Mouse (Mus musculus) urinary bladder, postnatal 14 days (tissue): ENCODE measurements around the gene Gm42957.
"Not testable (repeated sequence)": the region's sequence is repeated elsewhere in the genome, so short reads cannot be mapped to it uniquely, and the experiment has no call there.

ENCODE experiments used
- DNase-seq: peaks from one replicate; pipeline ENCODE4 v3.0.0; 2021; ENCODE audit warnings: low spot score

Gene Gm42957

DNA sequence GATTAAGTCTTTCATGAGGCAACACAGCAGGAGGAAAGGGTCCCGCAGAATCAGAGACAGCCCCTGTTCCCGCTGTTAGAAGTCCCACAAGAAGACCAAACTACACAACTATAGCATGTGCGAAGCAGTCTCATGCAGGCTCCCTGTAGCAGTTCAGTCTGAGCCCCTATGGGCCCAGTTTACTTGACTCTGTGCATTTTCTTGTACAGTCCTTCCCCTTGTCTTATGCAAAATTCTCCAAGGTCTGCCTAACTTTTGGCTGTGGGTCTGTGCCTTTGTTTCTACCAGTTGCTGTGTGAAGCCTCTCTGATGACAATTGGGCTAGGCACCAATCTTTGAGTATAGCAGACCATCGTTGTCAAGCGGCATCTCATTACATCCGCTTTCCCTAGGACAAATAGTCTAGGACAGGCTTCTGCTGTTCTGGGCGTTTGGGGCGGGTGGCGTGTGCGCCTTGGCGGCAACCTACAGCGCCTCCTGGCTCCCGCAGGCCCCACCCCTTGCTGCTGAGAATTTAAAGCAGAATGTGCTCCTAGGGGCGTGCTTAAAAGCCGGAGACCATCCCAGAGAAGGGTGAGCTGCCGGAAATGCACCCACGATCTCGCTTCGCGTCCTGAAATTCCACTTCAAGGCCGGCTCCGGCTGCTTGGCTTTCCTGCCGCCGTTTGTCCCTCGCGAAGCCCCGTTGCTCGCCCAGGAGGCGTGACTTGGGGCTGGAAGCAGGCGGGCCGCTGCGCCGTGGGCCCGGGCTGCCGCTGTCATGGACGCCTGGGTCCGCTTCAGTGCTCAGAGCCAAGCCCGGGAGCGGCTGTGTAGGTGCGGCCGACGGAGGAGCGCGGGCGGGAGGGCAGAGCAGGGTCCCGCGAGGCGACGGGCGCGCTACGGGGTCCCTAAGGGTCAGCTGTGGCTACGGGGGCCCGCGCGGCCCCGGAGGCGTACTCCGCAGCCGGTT lies at the start of gene Gm42957, which contains the start of gene Pex11b:
Gene Gm42957, plus strand, starts transcription at position 547 of the 952 bp plus-strand sequence.
Gene Pex11b, plus strand, starts transcription at position 449 of the 952 bp plus-strand sequence.
- peak; percentile 90 for DNase-seq

DNA sequence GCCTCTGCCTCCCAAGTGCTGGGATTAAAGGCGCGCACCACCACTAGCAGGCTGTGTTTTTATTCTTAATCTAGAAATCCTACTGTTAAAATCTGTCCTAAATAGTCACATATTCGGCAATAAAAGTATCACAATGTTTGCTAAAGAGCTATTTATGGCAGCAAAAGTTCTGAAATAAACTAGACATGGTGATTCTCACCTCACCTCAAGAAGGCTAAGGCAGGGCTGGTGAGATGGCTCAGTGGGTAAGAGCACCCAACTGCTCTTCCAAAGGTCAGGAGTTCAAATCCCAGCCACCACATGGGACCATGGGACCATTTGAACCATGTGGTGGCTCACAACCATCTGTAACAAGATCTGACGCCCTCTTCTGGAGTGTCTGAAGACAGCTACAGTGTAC lies 44.6 kb upstream of the Gm42957 start:
- DNase-seq: no peak

DNA sequence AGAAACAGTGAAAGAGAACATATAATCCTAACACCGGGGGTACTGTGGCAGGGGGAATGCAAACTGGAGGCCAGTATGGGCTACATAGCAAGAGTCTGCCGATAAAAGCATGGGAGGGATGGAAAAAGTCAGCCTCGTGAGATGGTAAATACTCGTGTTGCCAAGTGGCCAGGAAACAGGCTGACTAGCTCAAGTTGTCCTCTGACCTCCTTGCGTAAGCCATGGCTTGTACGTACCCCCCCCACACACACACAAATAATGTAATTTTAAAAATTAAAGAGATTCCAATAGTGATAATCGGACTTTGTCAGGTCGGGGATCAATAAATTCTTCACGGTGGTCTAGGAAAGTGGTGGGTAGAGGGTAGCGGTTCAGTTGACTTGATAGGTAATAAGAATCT lies 41.9 kb upstream of the Gm42957 start:
- no peak for DNase-seq

DNA sequence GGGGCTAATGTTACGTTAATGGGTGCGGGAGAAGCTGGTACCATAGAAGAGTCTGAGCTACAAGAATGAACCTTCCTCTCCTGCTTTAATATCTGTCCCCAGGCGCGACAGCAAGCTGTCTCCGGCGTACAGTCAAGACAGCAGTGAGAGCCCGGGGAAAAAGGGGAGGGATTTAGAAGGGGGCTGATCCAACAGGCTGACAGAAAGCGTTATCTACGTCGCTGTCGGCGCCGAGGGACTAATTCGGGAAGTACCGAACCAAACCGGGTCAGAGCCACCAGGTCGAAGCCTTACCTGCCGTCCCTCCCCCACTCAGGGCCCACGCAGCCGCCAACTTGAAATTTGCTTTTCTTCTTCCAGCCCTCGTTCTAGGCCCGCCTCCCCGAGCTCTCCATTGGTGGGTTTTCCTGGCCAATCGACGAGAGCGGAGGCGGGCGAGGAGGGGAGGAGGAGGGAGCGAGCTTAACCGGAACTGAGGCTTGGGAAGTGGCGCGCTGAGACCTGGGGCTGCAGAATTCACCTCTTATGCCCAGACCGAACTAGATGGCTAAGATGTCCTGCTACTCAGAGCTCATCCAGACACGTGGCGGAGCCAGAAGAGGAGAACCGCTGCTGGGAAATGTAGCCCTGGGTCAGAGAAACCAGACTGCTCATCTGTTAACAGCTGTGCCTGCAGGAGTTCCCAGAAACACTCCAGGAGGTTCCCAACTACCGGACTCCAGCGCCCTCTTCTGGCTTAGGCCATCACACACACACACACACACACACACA lies 41.3 kb upstream of the Gm42957 start, which contains the start of gene Polr3gl:
Gene Polr3gl, minus strand, starts transcription at position 392 of the 771 bp plus-strand sequence.
- peak; percentile 95 for DNase-seq

DNA sequence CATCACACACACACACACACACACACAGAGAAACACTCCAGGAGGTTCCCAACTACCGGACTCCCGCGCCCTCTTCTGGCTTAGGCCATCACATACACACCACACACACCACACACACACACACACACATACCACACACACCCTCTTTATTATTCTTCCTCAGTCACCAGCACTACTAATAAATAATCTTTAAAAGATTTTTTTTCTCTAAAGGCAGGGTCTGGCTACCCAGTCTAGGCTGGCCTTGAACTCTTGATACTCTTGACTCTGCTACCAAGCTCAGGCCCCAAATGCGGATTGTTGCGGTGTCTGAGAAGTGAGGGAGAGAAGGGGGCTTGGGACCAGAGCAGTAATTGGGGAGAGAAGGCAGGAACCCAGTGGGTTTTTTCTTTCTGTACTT lies 40.4 kb upstream of the Gm42957 start:
- DNase-seq: no peak

DNA sequence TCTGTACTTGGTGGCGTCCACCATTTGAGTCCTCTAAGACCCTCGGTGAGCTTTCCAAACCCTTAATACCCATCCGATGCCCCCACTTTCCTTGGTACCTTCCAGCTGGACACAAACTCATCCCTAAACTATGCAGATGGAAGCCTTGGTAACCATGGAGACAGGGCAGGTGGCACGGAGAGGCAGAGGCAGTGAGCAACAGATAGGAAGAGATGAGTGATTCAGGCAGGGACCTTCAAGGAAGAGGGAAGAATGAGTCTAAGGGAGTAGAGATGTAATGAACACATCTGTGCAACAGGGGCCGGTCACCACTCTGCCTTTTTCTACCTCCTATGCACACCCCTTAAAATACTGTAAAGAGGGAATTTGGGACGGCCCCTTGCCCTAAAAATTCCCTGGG lies 39.6 kb upstream of the Gm42957 start:
- DNase-seq: no peak

DNA sequence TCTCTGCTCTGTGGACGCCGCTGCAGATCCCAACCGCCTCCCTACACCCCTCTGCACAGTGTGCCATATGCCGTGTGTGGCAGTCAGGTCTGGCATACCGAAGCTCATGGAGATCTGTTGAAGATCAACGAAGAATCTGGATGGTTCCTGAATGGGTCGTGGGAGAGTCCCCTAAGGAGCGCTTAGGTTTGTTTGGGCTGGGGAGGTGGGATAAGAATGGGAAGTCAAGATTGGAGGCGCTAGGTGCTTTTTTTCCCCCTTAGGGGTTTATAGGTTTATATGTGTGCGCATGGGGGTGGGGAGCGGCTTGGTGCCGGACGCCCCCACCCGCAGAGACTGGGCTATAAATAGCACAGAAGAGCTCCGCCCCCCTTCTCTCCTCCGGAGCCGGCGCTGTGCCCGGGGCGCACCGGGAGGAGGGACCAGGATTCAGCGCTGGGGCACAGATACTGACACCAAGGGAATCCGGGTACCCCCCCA lies 39.0 kb upstream of the Gm42957 start, which contains the start of gene Ankrd34a:
Gene Ankrd34a, plus strand, starts transcription at position 409 of the 480 bp plus-strand sequence.
- DNase-seq: no peak

DNA sequence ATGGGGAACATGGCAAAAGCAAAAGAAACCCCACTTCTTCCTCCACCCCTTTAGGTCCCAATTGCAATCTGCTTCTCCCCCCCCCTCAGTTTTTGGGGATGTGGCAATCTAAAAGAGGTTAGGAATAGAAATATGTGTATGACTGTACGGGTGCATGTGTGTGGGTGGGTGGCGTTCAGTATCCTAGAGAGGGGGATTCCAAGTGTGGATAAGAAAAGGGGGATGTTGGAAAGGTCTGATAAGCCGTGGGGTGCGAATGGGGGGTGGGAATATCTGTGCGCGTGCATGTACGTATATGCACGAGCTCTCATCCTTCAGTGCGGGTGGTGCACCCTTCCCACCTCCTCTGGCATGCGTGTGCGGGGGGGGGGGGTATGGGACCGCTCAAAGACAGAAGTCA lies 38.4 kb upstream of the Gm42957 start:
- DNase-seq: no peak

DNA sequence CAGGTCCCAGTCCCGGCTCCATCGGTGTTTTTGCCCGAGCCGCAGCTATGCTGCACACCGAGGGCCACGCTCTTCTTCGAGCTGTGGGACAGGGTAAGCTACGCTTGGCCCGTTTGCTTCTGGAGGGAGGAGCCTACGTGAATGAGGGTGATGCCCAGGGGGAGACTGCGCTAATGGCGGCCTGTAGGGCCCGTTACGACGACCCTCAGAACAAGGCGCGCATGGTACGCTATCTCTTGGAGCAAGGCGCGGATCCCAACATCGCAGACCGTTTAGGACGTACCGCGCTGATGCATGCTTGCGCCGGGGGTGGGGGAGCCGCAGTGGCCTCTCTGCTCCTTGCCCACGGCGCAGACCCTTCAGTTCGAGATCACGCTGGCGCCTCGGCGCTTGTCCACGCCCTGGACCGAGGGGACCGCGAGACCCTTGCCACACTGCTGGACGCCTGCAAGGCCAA lies 37.8 kb upstream of the Gm42957 start:
- DNase-seq: no peak

DNA sequence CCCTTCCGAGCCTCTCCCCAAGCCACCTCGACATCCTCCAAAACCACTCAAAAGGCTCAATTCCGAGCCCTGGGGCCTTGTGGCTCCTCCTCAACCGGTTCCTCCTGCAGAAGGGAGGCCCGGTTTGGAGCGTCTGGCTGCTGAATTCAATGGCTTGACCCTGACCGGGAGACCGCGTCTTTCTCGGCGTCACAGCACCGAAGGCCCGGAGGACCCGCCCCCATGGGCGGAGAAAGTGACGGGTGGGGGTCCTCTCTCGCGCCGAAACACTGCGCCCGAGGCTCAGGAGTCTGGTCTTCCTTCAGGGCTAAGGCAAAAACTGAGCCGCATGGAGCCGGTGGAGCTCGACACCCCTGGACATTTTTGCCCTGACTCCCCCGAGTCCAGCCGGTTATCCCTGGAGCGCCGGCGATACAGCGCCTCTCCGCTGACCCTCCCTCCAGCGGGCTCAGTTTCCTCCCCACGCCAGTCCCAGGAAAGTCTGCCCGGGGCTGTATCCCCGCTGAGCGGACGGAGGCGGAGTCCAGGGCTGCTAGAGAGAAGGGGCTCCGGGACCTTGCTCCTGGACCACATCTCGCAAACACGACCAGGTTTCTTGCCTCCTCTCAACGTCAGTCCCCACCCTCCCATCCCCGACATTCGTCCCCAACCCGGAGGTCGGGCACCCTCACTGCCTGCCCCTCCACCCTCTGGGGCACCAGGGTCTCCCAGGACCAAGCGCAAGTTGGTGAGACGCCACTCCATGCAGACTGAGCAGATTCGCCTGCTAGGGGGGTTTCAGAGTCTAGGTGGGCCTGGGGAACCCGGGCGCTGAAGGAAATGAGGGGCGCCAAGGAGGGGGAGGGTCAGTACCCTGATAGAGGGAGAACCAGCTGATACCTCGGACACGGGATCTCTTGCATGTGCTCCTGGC lies 36.9 kb upstream of the Gm42957 start:
- DNase-seq: peak; percentile 66

DNA sequence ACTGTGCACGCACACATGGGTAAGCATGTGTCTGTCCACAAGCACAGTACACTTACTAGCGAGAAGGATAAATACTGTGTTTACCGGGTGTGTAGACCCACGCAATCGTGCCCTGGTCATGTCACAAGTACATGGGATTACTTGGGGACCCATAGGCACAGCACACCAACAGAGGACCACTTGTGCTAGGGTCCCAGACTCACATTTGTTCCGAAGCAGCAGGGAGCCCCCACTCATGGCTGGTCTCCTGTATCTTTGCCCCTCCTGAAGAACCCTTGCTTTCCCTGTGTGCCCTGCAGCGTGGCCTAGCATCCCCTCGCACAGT lies 36.2 kb upstream of the Gm42957 start:
- no peak for DNase-seq

DNA sequence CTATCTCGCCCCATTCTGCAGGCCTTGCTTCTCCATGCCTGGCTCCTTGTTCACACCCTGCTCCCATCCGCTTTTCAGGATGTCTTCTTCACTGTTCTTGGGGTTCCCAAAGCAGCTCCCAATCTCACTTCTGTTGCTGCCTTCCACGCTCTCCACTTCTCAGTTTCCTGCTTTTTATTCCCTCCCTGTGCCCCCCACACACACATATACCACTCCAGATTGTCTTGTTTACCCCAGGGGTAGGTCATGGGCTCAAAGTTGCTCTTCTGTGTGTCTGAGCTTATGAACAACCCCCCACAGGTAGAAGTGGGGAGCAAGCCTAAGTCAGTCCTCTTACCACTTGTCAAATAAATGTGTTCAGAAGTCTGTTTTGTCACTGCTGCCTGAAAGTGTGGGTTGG lies 35.9 kb upstream of the Gm42957 start:
- no peak for DNase-seq

DNA sequence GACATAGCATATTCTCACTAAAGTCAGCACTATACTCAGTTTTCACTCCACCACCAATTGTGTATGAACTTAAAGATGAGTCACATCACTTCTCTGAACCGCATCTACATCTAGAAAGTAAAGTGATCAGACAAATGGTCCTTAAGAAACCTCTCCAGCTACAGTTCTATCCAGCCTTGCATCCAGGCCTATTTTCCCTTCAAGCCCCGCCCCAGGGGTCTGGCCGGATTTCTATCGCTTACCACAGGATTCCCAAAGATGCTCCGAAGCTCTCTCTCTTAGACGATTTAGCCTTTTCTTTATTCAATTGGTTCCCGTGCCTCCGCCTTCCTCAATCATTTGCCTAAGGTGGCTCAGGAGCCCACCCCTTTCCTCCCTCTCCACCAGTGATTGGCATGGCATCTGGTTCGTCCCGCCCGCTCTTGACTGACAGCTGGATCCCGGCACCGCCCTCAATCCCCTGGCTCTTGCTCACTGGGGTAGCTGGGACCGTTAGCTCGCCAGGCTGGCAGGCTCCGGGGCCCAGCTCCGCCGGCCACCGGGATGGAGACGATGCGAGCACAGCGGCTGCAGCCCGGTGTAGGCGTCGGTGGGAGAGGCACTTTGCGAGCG lies 34.5 kb upstream of the Gm42957 start, which contains the start of gene Lix1l:
Gene Lix1l, plus strand, starts transcription at position 511 of the 612 bp plus-strand sequence.
- DNase-seq: peak; percentile 91

DNA sequence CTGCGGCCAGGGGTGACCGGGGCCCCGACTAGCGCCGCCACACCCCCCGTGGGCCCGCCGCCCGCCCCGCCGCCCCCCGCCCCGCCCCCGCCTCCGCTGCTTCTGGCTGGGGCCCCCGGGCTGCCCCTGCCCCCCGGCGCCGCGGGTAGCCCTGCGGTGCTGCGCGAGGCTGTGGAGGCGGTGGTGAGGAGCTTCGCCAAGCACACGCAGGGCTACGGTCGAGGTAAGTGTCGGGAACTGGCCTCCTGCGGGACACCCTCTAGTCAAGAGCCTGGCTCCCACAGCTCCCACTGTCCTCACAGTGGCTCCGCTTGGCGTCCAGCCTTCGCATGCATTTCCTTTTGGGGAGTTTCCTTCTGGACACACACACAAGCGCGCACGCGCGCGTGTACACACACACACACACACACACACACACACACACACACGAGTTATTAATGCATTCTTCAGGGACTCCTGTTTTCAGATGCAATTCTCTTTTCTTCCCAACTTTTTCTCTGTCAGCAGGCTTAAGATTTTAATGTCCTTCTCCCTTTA lies 34.0 kb upstream of the Gm42957 start:
- peak; percentile 79 for DNase-seq

DNA sequence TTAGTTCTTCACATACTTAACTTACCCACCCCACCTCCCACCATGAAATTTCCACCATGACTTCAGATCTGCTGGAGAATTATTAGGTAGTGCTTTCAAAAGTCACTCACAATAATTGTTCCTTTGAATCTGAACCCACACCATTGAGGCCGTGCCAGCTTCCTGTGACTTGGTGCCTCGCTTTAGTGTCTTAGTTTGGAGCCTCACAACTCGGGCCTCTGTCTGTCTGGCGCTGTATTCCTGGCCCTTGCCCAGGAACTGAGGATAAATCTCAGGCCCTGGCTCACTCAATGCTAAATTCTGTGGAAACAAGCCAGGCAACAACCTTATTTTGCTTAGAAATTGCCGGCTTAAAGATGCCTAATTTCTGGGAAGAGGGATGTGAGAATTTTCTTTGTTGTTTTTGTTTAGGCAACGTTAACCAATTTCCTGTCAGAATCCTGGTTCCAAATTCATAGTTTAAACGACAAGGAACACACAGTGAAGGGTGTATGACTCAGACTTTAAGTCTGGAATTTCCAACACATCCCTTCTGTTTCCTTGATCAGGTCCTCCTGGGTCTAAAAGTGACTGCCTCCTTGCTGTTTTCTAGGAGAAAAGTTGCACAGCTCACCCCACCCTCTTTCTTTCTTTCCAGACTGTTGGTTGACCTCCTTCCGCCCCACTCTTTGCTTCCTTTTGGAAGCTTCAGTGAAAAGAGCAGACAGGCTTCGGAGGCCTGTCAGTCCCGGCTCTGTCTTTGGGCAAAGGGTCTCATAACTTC lies 33.2 kb upstream of the Gm42957 start:
- DNase-seq: peak; percentile 51

DNA sequence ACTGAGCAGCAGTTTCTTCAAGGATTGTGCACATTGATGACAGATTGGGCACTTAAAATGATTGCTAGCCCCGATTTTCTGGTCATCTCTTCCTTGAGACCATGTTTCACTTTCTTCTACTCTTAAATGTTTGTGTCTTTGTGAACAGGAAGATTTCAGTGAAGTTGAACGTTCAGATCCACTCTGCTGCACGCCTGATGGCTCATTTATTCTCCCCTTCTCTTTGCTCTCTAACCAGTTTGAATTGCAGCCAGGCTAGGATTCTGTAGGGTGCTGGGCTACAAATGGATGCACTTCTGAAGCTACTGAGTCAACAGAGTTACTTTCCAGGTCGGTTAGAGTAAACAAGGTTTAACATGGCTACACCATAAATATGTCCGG lies 32.6 kb upstream of the Gm42957 start:
- no peak for DNase-seq

DNA sequence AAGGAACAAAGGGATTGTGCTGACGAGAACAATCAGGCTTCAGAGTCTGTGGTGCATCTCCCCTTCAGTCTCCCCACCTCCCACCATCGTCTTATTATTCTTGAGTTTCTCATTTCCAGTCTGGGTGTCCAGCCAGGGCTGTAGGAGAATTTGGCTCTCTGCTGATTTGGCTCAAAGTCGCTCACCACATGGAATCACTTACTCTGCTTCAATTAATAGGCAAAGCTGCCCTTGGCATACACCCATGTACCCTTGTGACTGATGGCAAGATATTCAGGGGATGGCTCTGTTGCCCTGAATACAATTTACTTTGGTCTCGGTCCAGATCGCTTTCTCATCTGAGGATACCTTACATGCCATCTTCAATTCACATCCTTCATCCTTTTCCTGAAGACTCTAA lies 32.0 kb upstream of the Gm42957 start:
- no peak for DNase-seq

DNA sequence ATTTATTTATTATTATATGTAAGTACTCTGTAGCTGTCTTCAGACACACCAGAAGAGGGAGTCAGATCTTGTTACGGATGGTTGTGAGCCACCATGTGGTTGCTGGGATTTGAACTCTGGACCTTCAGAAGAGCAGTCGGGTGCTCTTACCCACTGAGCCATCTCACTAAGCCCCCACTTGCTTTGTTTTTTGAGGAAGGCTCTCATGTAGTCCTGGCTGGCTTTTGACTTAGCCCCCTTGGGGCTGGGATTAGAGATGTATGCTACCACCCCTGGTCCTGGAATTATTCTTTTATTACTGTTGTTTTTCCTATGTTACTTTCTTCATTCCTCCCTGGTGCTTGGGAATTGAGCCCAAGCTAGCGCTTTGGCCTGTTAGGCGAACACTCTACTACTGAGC lies 29.3 kb upstream of the Gm42957 start:
- DNase-seq: not testable (repeated sequence)

DNA sequence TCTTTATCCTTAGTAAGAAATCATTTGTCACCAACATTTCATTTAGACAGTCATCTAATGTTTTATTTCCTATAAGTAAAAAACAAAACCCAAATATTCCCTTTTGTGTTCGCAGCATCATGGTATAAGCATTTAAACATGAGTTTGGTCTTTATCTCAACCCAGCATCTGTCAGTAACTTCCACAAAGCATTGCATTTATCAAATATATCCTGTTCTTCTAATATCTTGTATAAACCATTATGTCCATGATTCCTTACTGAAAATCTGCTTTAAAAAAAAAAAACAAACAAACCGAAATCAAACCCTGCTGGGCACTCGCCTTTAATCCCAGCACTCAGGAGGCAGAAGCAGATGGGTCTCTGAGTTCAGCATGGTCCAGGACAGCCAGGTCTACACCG lies 28.7 kb upstream of the Gm42957 start:
- no peak for DNase-seq

DNA sequence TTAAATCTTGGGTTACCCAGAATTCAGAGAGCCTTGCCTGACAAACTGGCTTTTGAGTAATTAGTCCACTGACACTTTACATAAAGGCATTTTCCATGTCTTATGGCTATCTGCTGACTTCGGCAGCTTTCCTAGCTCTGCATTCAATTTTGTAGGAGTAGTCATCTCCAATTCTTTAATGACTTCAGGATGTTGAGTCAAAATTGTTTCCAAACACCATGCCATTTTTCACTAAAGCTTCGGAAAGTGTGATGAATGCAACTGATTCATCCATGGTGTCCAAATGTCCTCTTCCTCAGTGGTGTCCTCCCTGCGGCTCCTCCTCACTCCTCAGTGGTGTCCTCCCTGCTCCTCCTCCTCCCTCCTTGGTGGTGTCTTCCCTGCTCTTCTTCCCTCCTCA lies 17.3 kb upstream of the Gm42957 start:
- DNase-seq: no peak
